Mouse (Mus musculus): ENCODE results near the gene Cog1. TPM values are rescaled to one million over a fixed set of nuclear protein-coding genes. Genes with fewer than 3 reads are reported as not detected.

Gene Cog1
- polyA plus RNA-seq, 1 experiment, result 4.5 TPM

GRCm38 (mm10) chr11:113614476-113614875, 34.5 kb upstream of the Cog1 start:
- TF ChIP-seq TAL1 (IDR thresholded peaks at IDR 0.05; ENCODE audit: low read length) (no peak), GATA1 (IDR thresholded peaks at IDR 0.05; ENCODE audit: low read length) (no peak)
- Histone ChIP-seq H3K36me3 (ENCODE audit: control insufficient read depth) (no peaks in the 10 kb centered on the region), H3K4me1 (ENCODE audit: control insufficient read depth) (no peaks in the 10 kb centered on the region; the same call in 1 of the 2 replicates), H3K27me3 (ENCODE audit: control insufficient read depth) (peaks cover 19% of the 10 kb centered on the region), H3K4me3 (replicated peaks) (no peak overlapping the region), H3K9me3 (ENCODE audit: control insufficient read depth, low read length) (no peaks in the 10 kb centered on the region)

- H3K4me3 ChIP-seq (replicated peaks), result no peak overlapping the region
These were observed 31.6 kb upstream of the Cog1 start for GRCm38 (mm10) chr11:113617132-113617911.

GRCm38 (mm10) chr11:113618303-113618671, 30.7 kb upstream of the Cog1 start:
- H3K36me3 ChIP-seq (ENCODE audit: control insufficient read depth), result no peaks in the 10 kb centered on the region
- H3K4me1 ChIP-seq (ENCODE audit: control insufficient read depth), result no peaks in the 10 kb centered on the region; the same call in 1 of the 2 replicates
- H3K9me3 ChIP-seq (ENCODE audit: control insufficient read depth, low read length), result no peaks in the 10 kb centered on the region
- no peak overlapping the region for H3K4me3 ChIP-seq (replicated peaks)
- peaks cover 40% of the 10 kb centered on the region for H3K27me3 ChIP-seq (ENCODE audit: control insufficient read depth)
- TF ChIP-seq GATA1 (IDR thresholded peaks at IDR 0.05; ENCODE audit: low read length) (no peak), TAL1 (IDR thresholded peaks at IDR 0.05; ENCODE audit: low read length) (no peak)

More at GRCm38 (mm10) chr11:113617132-113617911, 31.6 kb upstream of the Cog1 start:
- no peaks in the 10 kb centered on the region for H3K36me3 ChIP-seq (ENCODE audit: control insufficient read depth)
- no peaks in the 10 kb centered on the region for H3K9me3 ChIP-seq (ENCODE audit: control insufficient read depth, low read length)
- H3K4me1 ChIP-seq (ENCODE audit: control insufficient read depth), result no peaks in the 10 kb centered on the region; the same call in 1 of the 2 replicates
- H3K27me3 ChIP-seq (ENCODE audit: control insufficient read depth), result peaks cover 40% of the 10 kb centered on the region
- TF ChIP-seq GATA1 (IDR thresholded peaks at IDR 0.05; ENCODE audit: low read length) (no peak), TAL1 (IDR thresholded peaks at IDR 0.05; ENCODE audit: low read length) (no peak)

- H3K27me3 ChIP-seq (ENCODE audit: control insufficient read depth), result peaks cover 40% of the 10 kb centered on the region
- no peaks in the 10 kb centered on the region for H3K36me3 ChIP-seq (ENCODE audit: control insufficient read depth)
- peak within 1 kb of the TSS; percentile 45 for H3K4me3 ChIP-seq (replicated peaks)
- no peak for TF ChIP-seq TAL1 (IDR thresholded peaks at IDR 0.05; ENCODE audit: low read length)
- no peak for TF ChIP-seq GATA1 (IDR thresholded peaks at IDR 0.05; ENCODE audit: low read length)
- no peaks in the 10 kb centered on the region for H3K9me3 ChIP-seq (ENCODE audit: control insufficient read depth, low read length)
- no peaks in the 10 kb centered on the region; the same call in 1 of the 2 replicates for H3K4me1 ChIP-seq (ENCODE audit: control insufficient read depth)
These were observed 30.1 kb upstream of the Cog1 start, which contains the start of gene Sstr2 for GRCm38 (mm10) chr11:113618672-113619419. Gene Sstr2 (plus strand): TSS chr11:113619342.

- TF ChIP-seq GATA1 (IDR thresholded peaks at IDR 0.05; ENCODE audit: low read length) (no peak), TAL1 (IDR thresholded peaks at IDR 0.05; ENCODE audit: low read length) (no peak)
- no peaks in the 10 kb centered on the region; the same call in 1 of the 2 replicates for H3K4me1 ChIP-seq (ENCODE audit: control insufficient read depth)
- H3K9me3 ChIP-seq (ENCODE audit: control insufficient read depth, low read length), result no peaks in the 10 kb centered on the region
- H3K27me3 ChIP-seq (ENCODE audit: control insufficient read depth), result peaks cover 40% of the 10 kb centered on the region
- H3K36me3 ChIP-seq (ENCODE audit: control insufficient read depth), result no peaks in the 10 kb centered on the region; the same call in 1 of the 2 replicates
- peak overlapping the region; percentile 45 for H3K4me3 ChIP-seq (replicated peaks)
These were observed 29.4 kb upstream of the Cog1 start for GRCm38 (mm10) chr11:113619420-113620080.

- Histone ChIP-seq H3K9me3 (ENCODE audit: control insufficient read depth, low read length) (no peaks in the 10 kb centered on the region), H3K4me1 (ENCODE audit: control insufficient read depth) (no peaks in the 10 kb centered on the region; the same call in 1 of the 2 replicates), H3K36me3 (ENCODE audit: control insufficient read depth) (no peaks in the 10 kb centered on the region; the same call in 1 of the 2 replicates), H3K4me3 (replicated peaks) (no peak overlapping the region), H3K27me3 (ENCODE audit: control insufficient read depth) (peaks cover 40% of the 10 kb centered on the region)
- no peak for TF ChIP-seq TAL1 (IDR thresholded peaks at IDR 0.05; ENCODE audit: low read length)
- no peak for TF ChIP-seq GATA1 (IDR thresholded peaks at IDR 0.05; ENCODE audit: low read length)
These were observed 28.0 kb upstream of the Cog1 start for GRCm38 (mm10) chr11:113621001-113621400.

- Histone ChIP-seq H3K4me1 (ENCODE audit: control insufficient read depth) (no peaks in the 10 kb centered on the region; the same call in 1 of the 2 replicates), H3K36me3 (ENCODE audit: control insufficient read depth) (no peaks in the 10 kb centered on the region; the same call in 1 of the 2 replicates), H3K27me3 (ENCODE audit: control insufficient read depth) (peaks cover 40% of the 10 kb centered on the region), H3K4me3 (replicated peaks) (no peak overlapping the region), H3K9me3 (ENCODE audit: control insufficient read depth, low read length) (no peaks in the 10 kb centered on the region)
- no peak for TF ChIP-seq TAL1 (IDR thresholded peaks at IDR 0.05; ENCODE audit: low read length)
- TF ChIP-seq GATA1 (IDR thresholded peaks at IDR 0.05; ENCODE audit: low read length), result no peak
These were observed 26.9 kb upstream of the Cog1 start for GRCm38 (mm10) chr11:113622028-113622427.

GRCm38 (mm10) chr11:113625437-113625836, 23.5 kb upstream of the Cog1 start:
- Histone ChIP-seq H3K9me3 (ENCODE audit: control insufficient read depth, low read length) (no peaks in the 10 kb centered on the region), H3K36me3 (ENCODE audit: control insufficient read depth) (no peaks in the 10 kb centered on the region; the same call in 1 of the 2 replicates), H3K4me1 (ENCODE audit: control insufficient read depth) (no peaks in the 10 kb centered on the region), H3K4me3 (replicated peaks) (no peak overlapping the region), H3K27me3 (ENCODE audit: control insufficient read depth) (peaks cover 11% of the 10 kb centered on the region)
- TF ChIP-seq GATA1 (IDR thresholded peaks at IDR 0.05; ENCODE audit: low read length) (no peak), TAL1 (IDR thresholded peaks at IDR 0.05; ENCODE audit: low read length) (no peak)
